Mouse (Mus musculus): Measurements from ENCODE around the gene Zscan18.
"Not testable (repeated sequence)": the region's sequence is repeated elsewhere in the genome, so short reads cannot be mapped to it uniquely, and the experiment has no call there.

Gene Zscan18

DNA sequence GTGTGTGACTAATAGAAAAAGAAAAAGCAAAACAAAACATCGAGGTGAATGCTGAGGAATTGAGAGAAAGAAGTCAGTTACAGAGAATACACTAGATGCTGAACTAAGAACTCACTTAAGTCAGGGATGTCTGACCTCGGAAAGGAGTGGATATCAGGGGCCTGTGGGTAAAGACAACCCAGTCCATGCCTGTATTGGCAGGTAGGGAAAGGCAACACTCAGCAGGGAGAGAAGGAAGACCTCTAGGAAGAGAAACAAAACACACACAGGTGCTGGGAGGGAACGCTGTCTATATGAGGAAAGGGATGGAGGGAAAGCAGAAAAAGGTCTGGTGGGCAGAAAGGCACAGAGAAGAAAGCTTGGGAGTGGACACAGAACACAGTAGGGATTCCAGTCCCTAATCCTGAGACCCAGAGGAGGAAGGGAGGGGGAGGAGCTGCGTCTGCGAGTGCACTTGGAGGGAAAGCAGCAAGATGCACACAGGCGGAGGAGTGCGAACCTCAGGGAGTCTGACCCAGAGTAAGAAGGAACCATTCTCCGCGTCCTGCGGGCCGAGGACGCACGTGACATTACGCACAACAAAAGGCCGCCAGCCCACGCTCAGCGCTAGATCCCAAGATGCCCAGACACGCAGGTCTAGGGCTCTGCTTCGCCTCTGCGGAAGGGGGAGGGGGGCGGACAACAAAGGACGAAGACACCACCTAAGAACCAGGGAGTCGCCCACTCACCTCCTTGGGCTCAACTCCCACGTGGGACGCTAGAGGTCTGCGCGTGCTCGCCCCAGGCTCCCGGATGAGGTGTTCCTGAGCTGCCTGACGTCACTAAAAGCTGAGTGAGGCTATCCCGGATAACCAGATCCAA, at the start of gene Zscan18:
Gene Zscan18 (minus strand): TSS at position 770 of the 861 bp plus-strand sequence.
- DNase-seq (ENCODE audit: low spot score in 2 of 2): peak; percentile 57 to 68

DNA sequence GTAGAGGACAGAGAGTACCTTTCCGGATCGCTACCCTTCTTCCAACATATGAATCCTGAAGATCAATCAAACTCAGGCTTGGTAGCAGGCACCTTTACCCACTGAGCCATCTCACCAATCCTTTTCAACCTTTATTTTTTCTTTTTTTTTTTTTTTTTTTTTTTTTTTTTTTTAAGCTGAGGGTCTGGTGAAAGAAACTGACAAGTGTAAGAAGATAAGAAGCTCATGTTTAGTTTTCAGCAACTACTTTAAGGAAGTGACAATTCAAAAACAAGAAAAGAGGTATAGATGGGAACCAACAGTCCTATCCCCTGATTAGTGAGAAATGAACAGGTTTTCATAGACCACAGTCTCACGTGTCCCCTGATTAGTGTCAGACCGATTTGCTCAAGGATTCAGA, 32.3 kb upstream of the Zscan18 start:
- no peak for DNase-seq (ENCODE audit: low spot score in 2 of 2)

DNA sequence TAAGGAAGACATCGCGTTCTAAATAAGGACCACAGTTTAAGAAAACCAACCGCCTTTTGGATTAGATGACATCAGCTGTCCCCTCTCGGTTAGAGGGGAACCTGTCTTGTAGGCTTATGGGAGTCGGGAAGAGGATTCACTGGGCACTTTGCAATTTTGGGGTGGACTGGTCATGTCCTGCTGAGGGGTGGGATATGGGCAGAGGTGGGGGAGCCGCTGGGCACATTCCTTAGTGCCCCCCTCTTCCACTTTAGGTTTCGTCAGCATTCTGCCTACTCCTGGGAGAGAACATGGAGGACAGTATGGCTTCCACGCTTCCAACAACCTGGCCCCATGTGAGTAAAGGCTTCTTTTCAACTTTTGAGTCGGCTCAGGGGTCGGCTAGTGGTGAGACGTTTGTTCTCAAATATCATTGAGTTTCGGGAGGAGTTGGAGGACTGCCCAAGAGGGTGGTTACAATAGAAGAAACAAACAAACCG, 31.8 kb upstream of the Zscan18 start:
- DNase-seq (ENCODE audit: low spot score in 2 of 2): peak in 1 of 2 experiments; percentile 19

DNA sequence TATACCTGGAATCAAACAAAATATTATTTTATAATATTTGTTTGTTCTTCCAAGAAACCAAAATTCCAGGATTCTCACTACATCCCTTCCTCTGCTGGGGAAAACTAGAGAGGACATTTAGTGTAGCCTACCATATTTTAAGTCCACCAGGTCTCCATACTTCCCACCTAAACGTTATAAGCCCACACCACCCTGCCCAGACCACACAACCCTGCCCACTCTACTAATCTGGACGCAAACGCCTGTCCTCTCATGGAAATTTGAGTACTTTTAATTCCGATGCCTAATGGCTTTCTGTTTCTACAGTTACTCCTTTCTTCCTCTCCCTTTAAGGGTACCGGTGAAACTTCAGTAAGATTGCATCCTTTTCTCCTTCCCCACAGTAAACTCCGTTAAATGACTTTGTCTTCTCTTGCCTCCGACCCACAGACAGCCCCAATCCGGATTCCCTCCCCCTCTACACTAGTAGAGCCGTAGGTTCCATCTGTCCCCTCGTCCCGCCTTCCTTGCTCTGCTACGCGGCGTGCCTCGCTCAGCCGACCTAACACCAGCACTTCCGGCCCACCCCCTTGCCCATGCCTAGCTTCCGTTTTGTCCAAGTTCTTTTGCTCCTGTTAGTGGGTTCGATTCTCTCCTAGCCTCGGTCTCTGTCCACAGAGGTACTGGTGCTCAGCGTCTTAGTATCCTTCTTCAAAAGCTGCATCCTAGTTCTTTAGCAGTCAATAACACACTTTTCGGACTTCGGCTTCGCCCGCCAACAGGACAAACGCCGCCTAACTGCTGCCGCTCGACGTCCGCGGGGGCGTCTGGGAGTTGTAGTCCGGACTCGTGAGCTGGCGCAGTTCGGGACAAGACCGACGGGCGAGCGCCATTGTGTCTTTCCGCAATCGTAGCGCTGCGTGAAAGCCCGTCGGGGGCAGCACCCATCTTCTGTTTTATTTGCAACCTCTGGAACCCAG, 31.0 kb upstream of the Zscan18 start, which contains the start of gene Zfp110:
Gene Zfp110 (plus strand): TSS at position 600 of the 959 bp plus-strand sequence.
- peak; percentile 84 to 87 for DNase-seq (ENCODE audit: low spot score in 2 of 2)

DNA sequence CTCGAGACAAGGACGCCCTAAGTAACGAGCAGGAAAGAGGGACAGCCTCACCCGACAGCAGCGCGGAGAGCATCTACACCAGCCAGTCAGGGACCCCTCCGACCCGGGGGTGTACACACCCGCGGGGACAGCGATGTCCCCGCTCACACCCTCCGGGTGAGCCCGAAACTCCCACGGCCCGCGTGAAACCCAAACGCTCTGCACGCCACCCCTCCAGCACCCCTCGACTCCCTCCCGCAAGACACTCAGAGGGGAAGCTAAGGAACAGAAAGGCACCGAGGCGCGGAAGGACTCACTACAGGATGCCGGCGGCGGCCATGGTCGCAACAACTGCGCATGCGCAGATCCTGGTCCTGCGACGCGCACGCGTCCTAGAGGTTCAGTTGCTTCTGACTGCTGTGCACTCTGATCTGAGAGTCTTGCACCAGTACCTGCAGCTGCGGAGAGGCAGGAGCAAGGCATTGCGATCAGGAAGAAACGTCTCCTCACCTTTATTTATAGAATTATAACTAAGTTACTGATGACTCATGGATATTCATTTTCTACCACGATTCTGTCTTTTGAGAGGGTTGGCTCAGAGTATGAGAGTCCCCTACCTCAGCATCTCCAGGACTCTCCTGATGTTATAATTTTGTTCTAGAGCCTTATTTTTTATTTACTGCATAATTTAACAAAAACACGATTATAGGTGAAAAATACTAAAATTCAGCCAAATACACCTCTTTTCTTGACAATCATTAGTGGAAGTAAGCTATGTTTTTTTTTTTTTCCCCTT, 15.3 kb upstream of the Zscan18 start, which contains the start of gene Zfp329:
Gene Zfp329 (minus strand): TSS at position 338 of the 775 bp plus-strand sequence.
- DNase-seq (ENCODE audit: low spot score in 2 of 2): peak; percentile 84 to 90

DNA sequence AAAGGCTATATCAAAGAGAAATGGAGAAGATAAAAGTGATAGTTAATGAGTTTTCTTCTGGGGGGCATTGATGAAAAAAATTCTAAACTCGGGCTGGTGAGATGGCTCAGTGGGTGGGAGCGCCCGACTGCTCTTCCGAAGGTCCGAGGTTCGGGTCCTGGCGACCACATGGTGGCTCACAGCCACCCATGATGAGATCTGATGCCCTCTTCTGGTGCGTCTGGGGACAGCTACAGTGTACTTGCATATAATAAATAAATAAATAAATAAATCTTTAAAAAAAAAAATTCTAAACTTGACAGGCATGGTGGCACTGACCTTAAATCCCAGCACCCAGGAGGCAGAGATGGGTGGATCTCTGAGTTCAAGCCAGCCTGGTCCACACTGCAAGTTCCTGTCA, 12.1 kb upstream of the Zscan18 start:
- DNase-seq (ENCODE audit: low spot score in 2 of 2): no peak

DNA sequence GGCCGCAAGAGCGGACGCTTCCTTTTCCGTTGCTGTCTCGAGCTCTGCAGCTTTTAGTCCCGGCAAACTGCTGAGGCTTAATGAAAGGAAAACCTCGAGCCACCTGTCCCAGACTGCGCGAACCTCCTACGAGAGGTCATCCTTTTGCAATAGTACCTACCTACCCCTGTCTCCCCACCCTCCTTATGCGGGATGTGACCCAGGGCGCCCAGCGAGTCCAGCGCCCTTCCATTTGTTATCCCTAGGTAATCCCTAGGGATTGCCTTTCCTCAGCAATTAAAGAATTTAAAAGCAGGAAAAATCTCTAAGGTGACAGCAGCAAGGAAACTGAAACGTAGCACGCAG, 264 bp upstream of the Zscan18 start:
- no peak for DNase-seq (ENCODE audit: low spot score in 2 of 2)

DNA sequence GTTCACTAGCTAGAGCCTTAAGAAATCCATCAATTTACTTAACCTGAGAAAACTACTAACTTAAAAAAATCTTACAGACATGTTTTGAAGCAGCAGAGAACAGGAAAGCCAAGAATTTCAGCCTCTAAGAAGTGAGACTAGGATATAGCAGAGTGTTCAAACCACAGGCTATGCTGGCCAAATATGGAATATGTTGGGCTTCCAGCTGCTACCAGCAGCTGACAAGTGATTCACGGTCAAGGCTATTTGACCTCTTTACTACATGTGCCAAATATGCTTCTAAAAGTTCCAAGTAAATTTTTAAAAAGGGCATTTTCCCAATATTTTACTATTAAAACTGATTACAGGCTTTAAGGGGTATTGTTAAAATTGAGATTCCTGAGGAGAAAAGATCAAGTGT, 3.9 kb downstream of the Zscan18 start:
- DNase-seq (ENCODE audit: low spot score in 2 of 2): no peak

DNA sequence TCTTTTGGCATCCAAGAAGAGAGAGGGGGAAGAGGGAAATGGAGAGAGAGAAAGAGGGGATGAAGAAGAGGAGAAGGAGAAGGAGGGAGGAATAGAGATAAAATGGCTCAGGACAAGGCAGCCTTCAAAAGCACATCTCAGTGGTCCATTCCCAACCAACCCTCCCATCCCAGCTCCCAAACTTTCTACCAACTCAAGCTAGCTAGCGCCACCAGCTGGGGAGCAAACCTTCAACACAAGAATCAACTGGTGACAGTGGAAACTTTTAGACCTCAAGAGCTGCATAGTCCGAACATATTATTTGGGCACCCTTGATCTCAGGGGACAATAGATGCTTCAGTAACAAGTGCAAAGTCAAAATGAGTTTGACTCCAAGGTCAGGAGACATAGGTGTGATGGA, 5.5 kb downstream of the Zscan18 start:
- DNase-seq (ENCODE audit: low spot score in 2 of 2): no peak

DNA sequence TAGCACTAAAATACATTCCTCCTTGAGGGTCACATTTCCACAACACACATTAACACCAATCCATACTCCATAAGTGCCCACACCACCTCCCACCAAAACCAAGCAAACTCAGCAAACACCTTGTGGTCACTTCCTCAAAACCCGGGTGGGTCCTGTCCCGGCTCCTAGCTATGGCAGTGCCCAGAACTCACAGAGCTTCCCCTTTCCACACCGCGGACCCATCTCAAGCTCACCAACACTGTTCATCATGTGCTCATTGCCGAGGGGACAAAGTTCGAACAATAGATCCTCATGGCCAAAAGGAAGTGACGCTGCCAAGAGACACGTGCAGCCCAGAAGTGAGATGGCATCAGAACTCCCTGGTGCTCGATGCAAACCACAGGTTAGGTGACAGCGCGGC, 10.8 kb downstream of the Zscan18 start:
- DNase-seq (ENCODE audit: low spot score in 2 of 2): not testable (repeated sequence)

DNA sequence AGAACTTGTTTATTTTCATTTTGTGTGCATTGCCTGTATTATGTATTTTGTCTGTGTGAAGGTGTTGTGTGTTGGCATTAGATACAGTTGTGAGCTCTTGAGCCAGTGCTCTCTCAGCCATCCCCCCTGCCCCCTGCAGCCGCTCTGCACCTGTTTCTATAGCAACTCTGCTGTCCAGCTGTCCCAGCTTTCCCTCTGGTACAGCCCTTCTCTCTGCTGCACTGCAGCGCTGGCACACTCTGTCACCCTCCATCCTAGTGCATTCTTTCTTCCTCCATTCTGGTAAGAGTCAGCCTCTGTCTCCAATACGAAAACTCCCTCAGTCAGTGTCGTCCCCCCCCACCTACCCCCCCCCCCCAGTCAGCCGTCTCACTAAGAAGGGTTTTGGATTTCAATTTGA, 15.4 kb downstream of the Zscan18 start:
- no peak for DNase-seq (ENCODE audit: low spot score in 2 of 2)

DNA sequence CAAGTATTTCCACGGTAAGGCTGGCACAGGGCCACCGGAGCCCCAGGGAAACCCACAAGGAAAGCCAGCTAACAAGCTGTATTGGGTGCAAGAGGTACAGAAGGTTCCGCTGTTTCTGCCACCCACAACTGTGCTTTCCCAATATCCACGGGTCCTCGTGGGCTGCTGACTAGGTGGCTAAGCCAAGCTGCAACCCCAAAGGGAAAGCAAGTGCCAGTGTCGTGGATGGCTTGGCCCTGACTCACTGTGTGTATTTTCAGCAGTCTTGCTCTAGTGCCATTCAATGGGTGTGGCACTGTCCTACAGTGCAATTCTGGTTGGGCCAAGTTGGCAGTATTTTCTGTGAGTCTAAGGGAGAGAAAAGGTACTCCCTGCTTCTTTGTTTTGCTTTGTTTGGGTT, 16.1 kb downstream of the Zscan18 start:
- DNase-seq (ENCODE audit: low spot score in 2 of 2): no peak

DNA sequence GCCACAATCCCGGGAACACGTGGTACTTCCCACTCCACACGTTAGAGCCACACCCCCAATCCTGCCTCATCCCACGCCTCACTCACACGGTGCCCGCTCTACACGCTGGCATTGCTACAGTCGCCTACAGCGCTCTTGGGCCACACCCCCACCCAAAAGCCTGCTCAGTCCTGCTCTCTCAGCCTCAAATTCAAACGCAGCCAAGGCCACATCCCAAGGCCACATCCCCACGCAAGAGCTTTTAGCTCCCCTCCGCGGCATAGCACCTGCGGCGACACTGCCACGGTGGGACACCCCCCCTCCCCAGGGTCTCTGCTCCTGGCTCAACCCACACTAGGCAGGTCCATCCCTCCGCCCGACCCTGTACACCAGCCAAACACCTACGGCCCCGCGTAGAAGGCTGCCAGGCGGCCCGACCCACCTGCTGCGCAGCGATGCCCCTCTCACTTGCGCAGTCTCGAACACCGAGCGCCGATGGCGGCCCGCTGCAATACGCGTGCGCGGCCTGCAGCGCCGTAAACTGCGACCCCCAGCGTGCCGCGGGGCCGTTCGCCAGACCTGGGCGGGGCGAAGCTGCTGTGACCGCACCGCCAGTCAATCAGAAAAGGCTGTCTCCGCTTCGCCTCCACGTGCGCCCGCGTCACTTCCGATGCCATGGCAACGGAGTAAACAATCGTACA, 23.1 kb downstream of the Zscan18 start:
- peak; percentile 77 to 84 for DNase-seq (ENCODE audit: low spot score in 2 of 2)

DNA sequence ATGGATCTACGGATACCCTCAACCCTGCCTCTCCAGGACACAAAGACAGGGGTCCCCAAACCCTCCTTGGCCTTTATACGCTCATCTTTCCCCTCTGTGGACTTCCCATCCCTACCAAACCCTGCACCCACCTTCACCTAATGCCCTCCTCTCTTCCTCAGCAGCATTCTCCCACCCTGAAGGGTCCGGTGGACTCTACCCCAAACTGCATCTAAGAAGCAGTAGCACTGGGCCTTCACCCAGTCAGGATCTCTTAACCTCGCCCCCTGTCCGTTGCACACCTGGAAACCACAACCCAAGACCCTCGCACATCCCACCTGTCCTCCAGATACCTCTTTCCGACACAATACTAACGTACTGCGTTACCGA, 23.7 kb downstream of the Zscan18 start:
- no peak for DNase-seq (ENCODE audit: low spot score in 2 of 2)

DNA sequence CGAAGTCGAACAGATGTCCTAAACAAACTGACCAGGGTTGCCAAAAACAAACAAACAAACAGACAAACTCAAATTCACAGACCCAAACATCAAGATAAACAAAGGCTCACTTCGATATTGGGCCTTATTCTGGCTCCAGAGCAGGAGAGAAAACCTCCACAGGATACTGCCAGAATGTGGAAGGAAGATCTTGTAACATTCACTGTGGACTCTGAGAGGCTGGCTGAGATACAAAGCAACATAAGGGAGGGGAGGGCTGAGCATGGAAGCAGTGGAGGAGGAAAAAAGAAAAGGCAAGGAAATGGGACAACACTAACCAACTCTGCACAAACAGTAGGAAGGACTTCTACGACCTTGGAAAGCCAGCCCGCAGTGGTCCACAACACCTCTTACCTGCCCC, 24.3 kb downstream of the Zscan18 start:
- DNase-seq (ENCODE audit: low spot score in 2 of 2): no peak

DNA sequence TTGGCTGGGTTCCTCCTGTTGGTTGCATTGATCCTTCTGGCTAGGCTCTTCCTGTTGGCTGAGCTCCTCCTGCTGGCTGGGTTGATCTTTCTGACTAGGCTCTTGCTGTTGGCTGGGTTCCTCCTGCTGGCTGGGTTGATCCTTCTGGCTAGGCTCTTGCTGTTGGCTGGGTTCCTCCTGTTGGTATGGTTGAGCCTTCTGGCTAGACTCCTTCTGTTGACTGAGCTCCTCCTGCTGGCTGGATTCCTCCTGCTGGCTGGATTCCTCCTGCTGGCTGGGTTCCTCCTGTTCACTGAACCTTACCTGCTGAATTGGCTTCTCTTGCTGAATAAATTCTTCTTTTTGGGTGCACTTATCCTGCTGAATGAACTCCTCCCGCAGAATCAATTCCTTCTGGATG, 28.8 kb downstream of the Zscan18 start:
- DNase-seq (ENCODE audit: low spot score in 2 of 2): no peak

DNA sequence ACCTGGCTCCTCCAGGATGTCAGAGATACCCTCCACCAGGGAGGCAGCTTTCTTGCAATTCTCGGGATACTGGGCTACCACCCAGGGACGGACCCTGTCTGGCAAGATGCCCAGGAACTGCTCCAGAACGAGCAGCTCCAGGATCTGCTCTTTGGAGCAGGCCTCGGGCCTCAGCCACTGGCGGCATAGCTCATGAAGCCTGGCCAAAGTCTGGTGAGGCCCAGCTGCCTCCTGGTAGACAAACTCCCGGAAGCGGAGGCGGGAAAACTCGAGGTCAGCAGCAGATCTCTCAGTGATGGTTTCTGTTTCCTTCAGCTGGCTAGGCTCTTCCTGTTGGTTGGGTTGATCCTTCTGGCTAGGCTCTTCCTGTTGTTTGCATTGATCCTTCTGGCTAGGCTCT, 29.3 kb downstream of the Zscan18 start:
- DNase-seq (ENCODE audit: low spot score in 2 of 2): no peak

DNA sequence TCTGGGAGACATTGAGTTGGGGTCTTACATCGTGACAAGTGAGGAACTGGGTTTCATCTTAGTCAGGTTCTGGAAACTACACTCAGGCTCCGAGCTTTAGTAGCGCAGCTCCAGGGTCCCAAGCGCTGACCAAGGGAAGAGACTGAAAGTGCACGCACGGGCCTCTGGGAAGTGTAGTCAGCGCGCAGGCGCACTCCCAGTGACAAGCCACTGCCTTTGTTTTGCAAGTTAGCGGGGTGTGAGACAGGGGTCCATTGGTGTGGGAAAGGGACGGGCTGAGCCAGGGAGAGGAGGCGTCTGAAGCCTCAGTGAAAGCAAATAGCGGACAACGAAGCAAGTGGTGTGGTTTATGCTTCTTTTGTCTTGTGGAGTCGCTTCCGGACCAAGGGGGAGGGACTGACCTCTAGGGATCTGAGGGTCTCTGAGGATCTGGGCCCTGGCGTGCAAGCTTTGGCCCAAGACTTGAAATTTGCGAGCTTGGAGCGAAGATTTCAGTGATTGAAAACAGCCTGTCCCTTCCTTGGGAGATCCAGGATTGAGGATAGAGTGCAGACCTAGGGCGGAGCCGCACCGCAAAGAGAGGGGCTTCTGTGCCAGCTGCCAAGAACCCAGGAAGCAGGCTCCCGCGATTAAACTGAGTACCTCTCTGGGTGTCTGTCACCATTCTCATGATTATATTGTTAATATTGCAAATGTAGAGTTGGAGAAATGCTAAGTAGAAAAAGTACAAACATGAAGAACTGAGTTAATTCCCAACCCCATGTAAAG, 53.8 kb downstream of the Zscan18 start:
- no peak for DNase-seq (ENCODE audit: low spot score in 2 of 2)

DNA sequence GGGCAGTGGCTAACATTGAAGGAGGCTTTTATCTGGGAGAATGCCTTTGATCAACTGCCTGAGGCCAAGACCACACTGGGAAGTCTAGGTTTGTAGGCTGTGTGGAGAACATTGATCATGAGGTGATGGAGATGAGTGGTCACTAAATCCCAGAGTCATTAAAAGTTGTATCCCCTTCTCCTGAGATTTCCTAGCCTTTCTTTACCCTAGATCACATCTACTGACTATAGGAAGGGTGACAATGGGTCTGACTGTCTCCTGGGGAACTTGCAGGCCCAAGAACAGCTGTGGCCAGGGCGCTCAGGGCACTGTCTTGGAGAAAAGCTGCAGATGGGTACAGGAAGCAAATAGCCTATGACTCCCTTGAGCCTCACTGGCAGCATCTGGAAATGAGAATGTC, 68.5 kb downstream of the Zscan18 start, which contains the start of gene Vmn2r56:
Gene Vmn2r56 (minus strand): TSS at position 101 of the 400 bp plus-strand sequence.
- DNase-seq (ENCODE audit: low spot score in 2 of 2): no peak
